Mouse (Mus musculus) activated CD4-positive, CD25-positive, alpha-beta regulatory T cell, adult 4 months (primary cell): ENCODE measurements around the gene Tbc1d9. TPM values are rescaled to one million over a fixed set of nuclear protein-coding genes. Genes with fewer than 3 reads are reported as not detected.

Experiments
- polyA plus RNA-seq, 2 experiments: library from polyadenylated mRNA; unstranded; fragments of 100-300 nt; shearing (Covaris generic); gene quantifications; one replicate each; pipeline ENCODE4 v1.2.1; 2017

The Tbc1d9 gene
- polyA plus RNA-seq, 2 experiments from 2014 or later = 0.23 TPM; not detected in 1

Other genes starting within 250 kb of the Tbc1d9 start
- not detected for gene Gm10645, start 818 bp downstream of the Tbc1d9 start, polyA plus RNA-seq
- not detected for gene Ucp1, start 125.0 kb downstream of the Tbc1d9 start, polyA plus RNA-seq
- 1 to 10 TPM; 7.1 to 8.4 TPM for gene Elmod2, start 167.1 kb downstream of the Tbc1d9 start, polyA plus RNA-seq
- gene Mgat4d, start 183.1 kb downstream of the Tbc1d9 start, polyA plus RNA-seq = not detected
- gene Clgn, start 224.5 kb downstream of the Tbc1d9 start, polyA plus RNA-seq = under 1 TPM in 1 of 2 experiments, not detected in 1; 0.15 TPM